Mouse (Mus musculus) neural tube, embryonic 15.5 days (tissue): Measurements from ENCODE around the gene Hbq1b. TPM values are rescaled to one million over a fixed set of nuclear protein-coding genes. Genes with fewer than 3 reads are reported as not detected.

Source experiments
- polyA plus RNA-seq: library from polyadenylated mRNA; unstranded; fragments of >200 nt; fragmentation: Nextera tagmentation; extraction: Ambion mirVana; gene quantifications from 2 replicates; pipeline ENCODE4 v1.2.1, GENCODE M21; 2015

The Hbq1b gene
- polyA plus RNA-seq, 1 experiment from 2014 or later, result 0.93 TPM

Other genes starting within 250 kb of the Hbq1b start
- 1.5 TPM in 1 of 2 replicates, not detected in the other for gene Il9r, start 86.7 kb upstream of the Hbq1b start, polyA plus RNA-seq
- gene Snrnp25, start 81.5 kb upstream of the Hbq1b start, polyA plus RNA-seq, result 45.6 and 54.3 TPM in 2 replicates
- 23.8 and 28.4 TPM in 2 replicates for gene Rhbdf1, start 64.7 kb upstream of the Hbq1b start, polyA plus RNA-seq
- 33.9 and 37.8 TPM in 2 replicates for gene Mpg, start 60.5 kb upstream of the Hbq1b start, polyA plus RNA-seq
- 38.8 and 42.5 TPM in 2 replicates for gene Nprl3, start 19.3 kb upstream of the Hbq1b start, polyA plus RNA-seq
- 33.0 and 50.2 TPM in 2 replicates for gene Hba-x, start 10.6 kb upstream of the Hbq1b start, polyA plus RNA-seq
- 2,622 and 3,044 TPM in 2 replicates for gene Hba-a1, start 3.5 kb upstream of the Hbq1b start, polyA plus RNA-seq
- gene Hba-a2, start 9.5 kb downstream of the Hbq1b start, polyA plus RNA-seq, result 6,998 and 8,084 TPM in 2 replicates
- gene Hbq1a, start 13.1 kb downstream of the Hbq1b start, polyA plus RNA-seq, result 0.79 and 1.5 TPM in 2 replicates
- gene Sh3pxd2b, start 60.9 kb downstream of the Hbq1b start, polyA plus RNA-seq, result 17.2 and 17.8 TPM in 2 replicates
- 34.9 and 38.5 TPM in 2 replicates for gene Ubtd2, start 168.4 kb downstream of the Hbq1b start, polyA plus RNA-seq
- gene Efcab9, start 245.1 kb downstream of the Hbq1b start, polyA plus RNA-seq, result 0.63 TPM in 1 of 2 replicates, not detected in the other
- gene Stk10, start 246.3 kb downstream of the Hbq1b start, polyA plus RNA-seq, result 2.3 and 3.9 TPM in 2 replicates